Mouse (Mus musculus) cerebellum, postnatal 25 days (tissue): ENCODE results near the gene Tsn.

Experiments
- DNase-seq, 2 experiments: peaks; one replicate each; pipeline ENCODE4 v3.0.0; 2021; ENCODE audit warnings: mixed read lengths in 2 of 2

The Tsn gene

GRCm38 (mm10) chr1:118311622-118312326, at the start of gene Tsn:
TSS of gene Tsn (minus strand) at chr1:118311739.
- no peak for DNase-seq

GRCm38 (mm10) chr1:118359071-118359761, 47.7 kb upstream of the Tsn start:
- DNase-seq, result peak; percentile 10

GRCm38 (mm10) chr1:118349922-118350321, 38.4 kb upstream of the Tsn start:
- no peak for DNase-seq

- no peak for DNase-seq
Observed at GRCm38 (mm10) chr1:118343649-118344435, 32.3 kb upstream of the Tsn start.

- no peak for DNase-seq
Observed at GRCm38 (mm10) chr1:118337921-118338320, 26.4 kb upstream of the Tsn start.

- no peak for DNase-seq
Observed at GRCm38 (mm10) chr1:118335847-118336246, 24.3 kb upstream of the Tsn start.

- no peak for DNase-seq
Observed at GRCm38 (mm10) chr1:118334749-118335713, 23.5 kb upstream of the Tsn start.

- DNase-seq, result peak; percentile 92 to 94
Observed at GRCm38 (mm10) chr1:118321661-118322201, 10.2 kb upstream of the Tsn start, which contains the start of gene Nifk. TSS of gene Nifk (plus strand) at chr1:118321839.

GRCm38 (mm10) chr1:118320696-118321095, 9.2 kb upstream of the Tsn start:
- DNase-seq, result peak; percentile 24 to 46

- DNase-seq, result peak; percentile 94 to 95
Observed at GRCm38 (mm10) chr1:118310780-118311621, 538 bp downstream of the Tsn start.

GRCm38 (mm10) chr1:118297719-118298118, 13.8 kb downstream of the Tsn start:
- no peak for DNase-seq

GRCm38 (mm10) chr1:118296673-118297072, 14.9 kb downstream of the Tsn start:
- DNase-seq, result no peak

- no peak for DNase-seq
Observed at GRCm38 (mm10) chr1:118294826-118295225, 16.7 kb downstream of the Tsn start.

GRCm38 (mm10) chr1:118294192-118294591, 17.3 kb downstream of the Tsn start:
- DNase-seq, result no peak

- DNase-seq, result no peak
Observed at GRCm38 (mm10) chr1:118292291-118292690, 19.2 kb downstream of the Tsn start.

- DNase-seq, result no peak
Observed at GRCm38 (mm10) chr1:118275139-118275538, 36.4 kb downstream of the Tsn start.

- no peak for DNase-seq
Observed at GRCm38 (mm10) chr1:118251931-118252330, 59.6 kb downstream of the Tsn start.
